Mouse (Mus musculus): ENCODE measurements at regions not wholly inside any gene's neighbourhood (a gene's known extent, or its start where the extent isn't known, plus 50 kb on each side); places are given as distances from the start of the nearest gene placed in this dataset.

DNA sequence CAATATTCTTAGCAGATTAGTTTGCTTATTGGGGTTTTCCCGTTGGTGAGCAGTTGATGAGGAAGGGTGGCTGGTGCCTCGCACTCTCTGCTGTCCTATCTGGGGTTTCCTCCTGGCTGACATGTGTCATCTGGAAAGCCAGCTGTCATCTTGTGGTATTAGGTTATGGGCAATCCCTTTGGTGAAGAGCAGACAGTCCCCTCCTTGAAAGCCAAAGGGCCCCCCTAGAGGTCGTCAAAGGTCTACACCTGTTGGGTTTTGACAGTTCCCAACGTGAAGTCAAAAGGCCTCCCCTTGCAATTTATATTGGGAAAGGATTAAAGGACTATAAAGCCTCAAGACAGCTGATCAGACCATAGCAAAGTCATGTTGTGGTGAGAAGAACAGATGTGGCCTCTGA, 96.8 kb upstream of the Gm4737 start:
- Histone ChIP-seq H3K27me3 (ENCODE audit: control insufficient read depth, insufficient read depth, low read length) (no peaks in the 10 kb centered on the region), H3K4me3 (replicated peaks; ENCODE audit: insufficient read depth, low read depth, low read length) (no peak overlapping the region), H3K27ac (ENCODE audit: insufficient read depth, low read length) (no peak overlapping the region), H3K4me1 (ENCODE audit: control insufficient read depth, insufficient read depth, low read length) (no peaks in the 10 kb centered on the region)
- DNase-seq: no peak
- 65% methylated on average over 4 of the region's 4 CpGs for WGBS
- TF ChIP-seq CTCF (IDR thresholded peaks at IDR 0.05; ENCODE audit: borderline replicate concordance, insufficient read depth, low read depth, low read length) (no peak), POLR2A (IDR thresholded peaks at IDR 0.05; ENCODE audit: borderline replicate concordance, insufficient read depth, low read length) (no peak)

DNA sequence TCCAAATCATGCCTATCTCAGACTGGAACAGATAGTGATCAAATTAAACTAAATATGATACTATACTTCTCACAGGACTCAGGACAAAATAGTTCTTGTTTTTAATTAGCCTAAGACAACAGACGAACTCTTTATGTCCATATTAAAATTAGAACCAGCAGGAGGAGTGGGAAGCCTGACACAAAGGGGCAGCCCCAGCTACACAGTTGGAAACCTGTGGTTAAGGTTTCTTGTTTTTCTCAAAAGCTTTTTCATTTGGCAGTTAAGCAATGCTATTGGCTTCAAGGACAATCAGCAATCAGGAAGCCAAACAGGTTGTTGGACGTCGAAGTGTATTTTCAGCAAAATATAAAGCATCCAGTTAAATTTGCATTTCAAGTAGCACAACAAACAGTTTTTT, 96.1 kb upstream of the Gm4737 start:
- DNase-seq: no peak
- WGBS: 48% methylated on average over 3 of the region's 3 CpGs
- TF ChIP-seq POLR2A (IDR thresholded peaks at IDR 0.05; ENCODE audit: borderline replicate concordance, insufficient read depth, low read length) (no peak), CTCF (IDR thresholded peaks at IDR 0.05; ENCODE audit: borderline replicate concordance, insufficient read depth, low read depth, low read length) (no peak)
- Histone ChIP-seq H3K4me3 (replicated peaks; ENCODE audit: insufficient read depth, low read depth, low read length) (no peak overlapping the region), H3K27me3 (ENCODE audit: control insufficient read depth, insufficient read depth, low read length) (no peaks in the 10 kb centered on the region), H3K4me1 (ENCODE audit: control insufficient read depth, insufficient read depth, low read length) (no peaks in the 10 kb centered on the region), H3K27ac (ENCODE audit: insufficient read depth, low read length) (no peak overlapping the region)

GRCm38 (mm10) chr16:46245598-46245997, 90.7 kb upstream of the Gm4737 start:
- no peak for TF ChIP-seq CTCF (IDR thresholded peaks at IDR 0.05; ENCODE audit: borderline replicate concordance, insufficient read depth, low read depth, low read length)
- no peak for TF ChIP-seq POLR2A (IDR thresholded peaks at IDR 0.05; ENCODE audit: borderline replicate concordance, insufficient read depth, low read length)
- 94% methylated on average over 5 of the region's 5 CpGs for WGBS
- H3K4me3 ChIP-seq (replicated peaks; ENCODE audit: insufficient read depth, low read depth, low read length): no peak overlapping the region

DNA sequence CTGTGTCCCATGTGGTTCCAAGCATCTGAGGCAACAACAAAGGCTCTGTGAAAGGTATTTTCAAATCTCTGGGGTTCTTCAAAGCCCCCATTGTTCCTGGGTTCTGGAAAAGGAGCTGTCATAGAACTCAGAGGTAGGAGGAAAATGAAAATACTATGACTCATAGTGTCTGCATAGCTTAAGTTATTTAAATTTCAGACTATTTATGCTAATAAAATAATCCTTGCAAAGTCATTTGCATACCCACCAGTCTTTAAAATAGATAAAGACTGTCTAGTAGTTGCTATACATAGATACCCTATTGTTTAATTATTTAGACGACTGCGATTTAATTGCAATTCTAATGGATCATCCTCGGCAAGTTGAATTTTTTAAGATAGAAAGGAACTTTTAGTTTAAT, 73.9 kb upstream of the Gm4737 start:
- no peak for DNase-seq
- no peaks in the 10 kb centered on the region for H3K4me1 ChIP-seq (ENCODE audit: control insufficient read depth, insufficient read depth, low read length)
- H3K27me3 ChIP-seq (ENCODE audit: control insufficient read depth, insufficient read depth, low read length): no peaks in the 10 kb centered on the region
- WGBS: 95% methylated on average over 3 of the region's 3 CpGs
- H3K4me3 ChIP-seq (replicated peaks; ENCODE audit: insufficient read depth, low read depth, low read length): no peak overlapping the region
- H3K27ac ChIP-seq (ENCODE audit: insufficient read depth, low read length): no peak overlapping the region
- no peak for TF ChIP-seq CTCF (IDR thresholded peaks at IDR 0.05; ENCODE audit: borderline replicate concordance, insufficient read depth, low read depth, low read length)
- TF ChIP-seq POLR2A (IDR thresholded peaks at IDR 0.05; ENCODE audit: borderline replicate concordance, insufficient read depth, low read length): no peak

More at GRCm38 (mm10) chr16:46245598-46245997, 90.7 kb upstream of the Gm4737 start:
- no peaks in the 10 kb centered on the region for H3K4me1 ChIP-seq (ENCODE audit: control insufficient read depth, insufficient read depth, low read length)
- H3K27me3 ChIP-seq (ENCODE audit: control insufficient read depth, insufficient read depth, low read length): no peaks in the 10 kb centered on the region
- H3K27ac ChIP-seq (ENCODE audit: insufficient read depth, low read length): no peak overlapping the region
- DNase-seq: no peak

DNA sequence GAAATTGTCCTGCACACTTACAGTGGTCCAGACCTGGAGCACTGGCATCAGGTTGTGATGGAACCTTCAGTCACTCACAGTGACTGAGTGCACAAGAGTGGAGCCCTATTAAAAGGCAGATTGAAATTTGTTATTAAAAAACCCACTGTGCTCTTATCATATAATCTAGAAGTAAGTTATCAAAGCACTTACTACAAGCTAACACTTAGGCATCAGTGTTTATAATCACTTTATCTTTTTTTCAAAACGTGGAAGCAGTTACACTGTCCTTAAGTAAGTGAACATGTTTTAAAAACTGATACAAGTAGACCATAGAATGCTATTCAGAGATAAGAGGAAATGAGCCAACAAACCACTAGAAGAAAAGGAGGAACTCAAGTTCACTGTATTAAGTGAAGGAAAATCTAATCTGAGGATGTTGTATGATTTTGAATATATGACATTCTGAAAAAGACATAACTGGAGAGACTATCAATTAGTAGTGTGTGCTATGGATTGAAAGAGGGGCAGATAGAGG, 68.3 kb upstream of the Gm4737 start:
- no peaks in the 10 kb centered on the region for H3K27me3 ChIP-seq (ENCODE audit: control insufficient read depth, insufficient read depth, low read length)
- 57% methylated on average over 1 of the region's 1 CpGs for WGBS
- no peak overlapping the region for H3K27ac ChIP-seq (ENCODE audit: insufficient read depth, low read length)
- no peak for DNase-seq
- no peak overlapping the region for H3K4me3 ChIP-seq (replicated peaks; ENCODE audit: insufficient read depth, low read depth, low read length)
- no peaks in the 10 kb centered on the region for H3K4me1 ChIP-seq (ENCODE audit: control insufficient read depth, insufficient read depth, low read length)
- no peak for TF ChIP-seq POLR2A (IDR thresholded peaks at IDR 0.05; ENCODE audit: borderline replicate concordance, insufficient read depth, low read length)
- no peak for TF ChIP-seq CTCF (IDR thresholded peaks at IDR 0.05; ENCODE audit: borderline replicate concordance, insufficient read depth, low read depth, low read length)

DNA sequence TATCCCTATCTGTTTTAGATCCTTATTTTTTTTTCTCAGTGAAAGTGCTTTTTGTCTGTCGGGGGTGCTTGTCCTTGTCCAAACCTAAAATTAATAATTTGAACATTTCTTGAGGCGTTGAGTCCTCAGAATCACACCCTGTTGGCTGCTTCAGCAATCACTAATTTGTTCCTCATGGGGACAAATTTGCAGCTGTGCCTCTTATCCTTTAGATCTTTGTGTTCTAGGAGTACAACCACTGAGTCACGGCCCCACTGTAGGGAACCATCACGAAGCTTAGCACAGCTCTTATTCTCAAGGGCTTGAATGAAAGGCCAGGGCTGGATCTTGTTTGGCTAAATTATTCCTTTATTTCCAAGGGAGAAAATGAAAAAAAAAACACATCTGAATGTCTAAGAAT, 57.6 kb upstream of the Gm4737 start:
- Histone ChIP-seq H3K27me3 (ENCODE audit: control insufficient read depth, insufficient read depth, low read length) (no peaks in the 10 kb centered on the region), H3K27ac (ENCODE audit: insufficient read depth, low read length) (no peak overlapping the region), H3K4me1 (ENCODE audit: control insufficient read depth, insufficient read depth, low read length) (no peaks in the 10 kb centered on the region), H3K4me3 (replicated peaks; ENCODE audit: insufficient read depth, low read depth, low read length) (no peak overlapping the region)
- TF ChIP-seq CTCF (IDR thresholded peaks at IDR 0.05; ENCODE audit: borderline replicate concordance, insufficient read depth, low read depth, low read length): no peak
- no peak for TF ChIP-seq POLR2A (IDR thresholded peaks at IDR 0.05; ENCODE audit: borderline replicate concordance, insufficient read depth, low read length)
- 70% methylated on average over 4 of the region's 4 CpGs for WGBS
- DNase-seq: no peak

DNA sequence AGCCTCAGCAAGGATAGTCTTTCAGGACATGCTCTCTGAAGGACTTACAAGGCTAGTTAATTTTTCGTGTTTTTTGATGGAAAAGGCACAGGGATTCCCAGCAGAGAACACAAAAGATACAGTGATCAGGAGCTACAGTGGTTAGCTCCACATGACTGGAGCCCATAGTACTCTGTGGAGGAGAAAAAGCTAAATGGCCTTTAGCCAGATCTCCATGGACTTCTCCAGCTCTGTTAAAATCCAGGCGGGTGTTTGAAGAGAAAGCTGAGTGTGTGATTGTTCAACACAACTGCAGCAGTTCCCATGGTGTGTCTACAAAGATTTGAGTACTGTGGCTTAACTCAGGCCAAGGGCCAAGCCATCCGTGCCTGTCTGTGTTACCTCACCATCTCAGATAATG, 57.0 kb upstream of the Gm4737 start:
- DNase-seq: no peak
- no peak for TF ChIP-seq CTCF (IDR thresholded peaks at IDR 0.05; ENCODE audit: borderline replicate concordance, insufficient read depth, low read depth, low read length)
- no peak for TF ChIP-seq POLR2A (IDR thresholded peaks at IDR 0.05; ENCODE audit: borderline replicate concordance, insufficient read depth, low read length)
- H3K27ac ChIP-seq (ENCODE audit: insufficient read depth, low read length): no peak overlapping the region
- no peaks in the 10 kb centered on the region for H3K27me3 ChIP-seq (ENCODE audit: control insufficient read depth, insufficient read depth, low read length)
- no peak overlapping the region for H3K4me3 ChIP-seq (replicated peaks; ENCODE audit: insufficient read depth, low read depth, low read length)
- WGBS: 28% methylated on average over 3 of the region's 3 CpGs
- no peaks in the 10 kb centered on the region for H3K4me1 ChIP-seq (ENCODE audit: control insufficient read depth, insufficient read depth, low read length)

DNA sequence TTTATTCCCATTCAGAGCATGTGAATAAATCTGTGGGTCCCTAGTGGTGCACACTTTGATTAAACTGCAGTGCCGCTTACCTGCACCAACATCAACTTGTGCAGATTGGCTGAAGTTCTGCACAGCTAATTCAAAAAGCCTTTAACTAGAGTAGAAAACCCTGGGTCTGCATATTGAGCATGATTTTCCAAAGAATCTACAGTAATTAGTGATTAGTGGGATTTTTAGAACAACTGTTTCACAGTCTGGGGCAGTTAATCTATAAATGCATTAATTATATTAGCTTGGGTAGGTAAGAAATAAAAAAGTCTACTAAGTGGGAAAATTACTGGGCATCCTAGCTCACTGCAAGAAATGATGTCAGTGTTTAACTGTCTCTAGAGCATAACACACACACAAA, 50.2 kb upstream of the Gm4737 start:
- no peak overlapping the region for H3K4me3 ChIP-seq (replicated peaks; ENCODE audit: insufficient read depth, low read depth, low read length)
- H3K27ac ChIP-seq (ENCODE audit: insufficient read depth, low read length): no peak overlapping the region
- 97% methylated on average over 1 of the region's 1 CpGs for WGBS
- no peak for DNase-seq
- H3K4me1 ChIP-seq (ENCODE audit: control insufficient read depth, insufficient read depth, low read length): no peaks in the 10 kb centered on the region
- TF ChIP-seq POLR2A (IDR thresholded peaks at IDR 0.05; ENCODE audit: borderline replicate concordance, insufficient read depth, low read length) (no peak), CTCF (IDR thresholded peaks at IDR 0.05; ENCODE audit: borderline replicate concordance, insufficient read depth, low read depth, low read length) (no peak)
- no peaks in the 10 kb centered on the region for H3K27me3 ChIP-seq (ENCODE audit: control insufficient read depth, insufficient read depth, low read length)

Data from cerebellum, adult 2 months (tissue).